Mouse (Mus musculus): ENCODE measurements around the gene Pdgfa.

GRCm38 (mm10) chr5:138997171-138997788, at the start of gene Pdgfa:
- no peak for TF ChIP-seq POLR2A (IDR thresholded peaks at IDR 0.05; ENCODE audit: extremely low read depth, insufficient read depth, low read length)
- no peak for TF ChIP-seq CTCF (IDR thresholded peaks at IDR 0.05; ENCODE audit: low read depth, low read length)

Data from liver, adult 2 months (tissue).